Mouse (Mus musculus) embryonic fibroblast, embryonic 13.5 days (primary cell): Measurements from ENCODE around the gene Ngef. TPM values are rescaled to one million over a fixed set of nuclear protein-coding genes. Genes with fewer than 3 reads are reported as not detected.
"Not testable (repeated sequence)": the region's sequence is repeated elsewhere in the genome, so short reads cannot be mapped to it uniquely, and the experiment has no call there.

Experiments
- H3K27ac ChIP-seq: 2 replicates; pipeline ENCODE4 v1.5.1; 2012; ENCODE audit warnings: low read length, control low read depth, inconsistent platforms; ENCODE audit not compliant: insufficient read depth
- H3K4me1 ChIP-seq: 2 replicates; pipeline ENCODE4 v1.6.1; 2011; ENCODE audit warnings: low read length; ENCODE audit not compliant: control insufficient read depth, insufficient read depth
- H3K4me3 ChIP-seq: 2 replicates; pipeline ENCODE4 v1.5.1; 2011; ENCODE audit warnings: mild to moderate bottlenecking, control low read depth, low read length; ENCODE audit not compliant: insufficient read depth
- CTCF ChIP-seq: IDR thresholded peaks from 2 replicates; pipeline ENCODE4 v1.5.1; 2011; ENCODE audit warnings: mild to moderate bottlenecking, control low read depth, low read length, moderate library complexity, borderline replicate concordance; ENCODE audit not compliant: insufficient read depth
- POLR2A ChIP-seq: IDR thresholded peaks from 2 replicates; pipeline ENCODE4 v1.6.1; 2011; ENCODE audit warnings: low read depth, mild to moderate bottlenecking, control low read depth, low read length, moderate library complexity
- polyA plus RNA-seq: library from polyadenylated mRNA; stranded (reverse); fragments of >200 nt; gene quantifications from 2 replicates; pipeline ENCODE4 v1.2.4, GENCODE M21; 2011; ENCODE audit warnings: low read depth; ENCODE audit not compliant: missing spikeins, insufficient read length

Ngef gene
- polyA plus RNA-seq, 1 experiment, result 0.68 TPM

DNA sequence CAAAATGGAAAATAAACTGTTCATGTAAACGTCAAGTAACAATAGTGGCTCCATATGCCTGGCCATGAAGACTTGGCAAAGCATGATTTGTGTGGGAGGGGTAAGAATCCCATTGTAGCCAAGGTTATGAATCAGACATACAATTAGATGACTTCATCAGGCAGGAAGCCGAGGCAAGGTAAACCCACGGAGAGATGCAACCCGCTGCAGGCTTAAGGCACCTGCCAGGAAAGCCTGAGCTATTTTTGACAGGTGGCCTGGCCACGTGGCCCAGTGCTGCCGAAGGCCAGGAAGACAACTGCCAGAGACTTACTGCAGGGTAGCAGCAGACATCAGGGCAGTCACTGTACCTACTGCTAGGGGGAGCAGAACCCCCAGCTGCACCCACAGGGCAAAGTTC lies 87.3 kb downstream of the Ngef start:
- TF ChIP-seq POLR2A, result no peak
- TF ChIP-seq CTCF, result no peak
- no peak overlapping the region for H3K4me3 ChIP-seq
- H3K27ac ChIP-seq, result no peak overlapping the region
- H3K4me1 ChIP-seq, result peaks cover 14% of the 10 kb centered on the region

DNA sequence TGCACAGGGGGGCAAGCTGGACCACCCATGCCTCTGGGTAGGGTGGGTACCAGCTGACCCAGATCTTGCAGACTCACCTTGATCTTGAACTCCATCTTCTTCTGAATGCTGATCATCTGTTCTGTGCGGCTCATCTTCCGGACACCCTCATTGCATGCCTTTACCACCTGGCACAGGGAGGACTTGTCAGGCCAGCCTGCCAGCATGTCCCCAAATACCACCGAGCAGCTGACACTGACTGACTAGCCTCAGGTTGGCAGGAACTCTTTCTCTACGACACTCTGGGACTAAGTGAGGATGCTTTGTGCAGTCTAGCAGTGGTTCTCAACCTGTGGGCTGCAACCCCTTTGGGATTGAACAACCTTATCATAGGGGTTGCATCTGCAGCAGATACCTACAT lies 91.1 kb downstream of the Ngef start:
- Histone ChIP-seq H3K4me1 (peaks cover 14% of the 10 kb centered on the region), H3K4me3 (no peak overlapping the region), H3K27ac (no peak overlapping the region)
- no peak for TF ChIP-seq CTCF
- no peak for TF ChIP-seq POLR2A

DNA sequence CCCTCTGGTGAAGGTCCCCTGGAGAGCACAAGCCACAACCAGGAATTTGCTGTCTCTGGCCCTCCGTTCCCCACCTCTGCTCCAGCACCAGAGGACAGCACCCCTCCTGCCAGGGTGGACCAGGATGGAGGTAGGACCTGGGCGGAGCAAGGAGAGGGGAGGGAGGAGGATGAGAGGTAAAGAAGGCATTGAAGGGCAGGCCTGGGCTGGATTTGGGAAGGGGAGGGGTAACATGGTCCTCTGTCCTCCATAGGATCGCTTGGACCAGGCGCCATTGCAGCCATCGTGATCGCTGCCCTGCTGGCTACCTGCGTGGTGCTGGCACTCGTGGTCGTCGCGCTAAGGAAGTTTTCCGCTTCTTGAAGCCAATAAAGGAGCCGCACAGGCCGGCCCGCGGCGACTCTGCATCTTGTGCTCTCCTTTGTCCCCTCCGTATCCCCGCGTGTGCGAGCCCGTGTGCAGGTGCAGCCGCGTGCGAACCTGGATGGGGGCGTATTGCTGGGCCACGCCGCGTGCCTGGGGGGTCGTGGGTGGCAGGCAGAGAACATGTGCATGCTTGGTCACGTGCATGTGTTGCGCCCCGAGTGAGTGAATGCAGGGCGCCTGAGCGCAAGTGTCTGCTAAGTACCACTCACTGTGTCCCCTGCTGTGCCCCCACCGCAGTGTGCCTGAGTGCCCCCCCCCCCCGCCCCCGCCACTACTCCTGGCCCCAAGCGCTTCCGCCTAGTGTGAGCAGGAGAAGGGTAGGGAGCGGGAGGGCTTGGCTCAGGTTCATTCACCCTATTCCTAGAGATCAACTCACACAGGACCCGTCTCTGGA lies 98.4 kb downstream of the Ngef start:
- H3K27ac ChIP-seq, result no peak overlapping the region
- TF ChIP-seq CTCF, result no peak
- TF ChIP-seq POLR2A, result no peak
- no peaks in the 10 kb centered on the region for H3K4me1 ChIP-seq
- no peak overlapping the region for H3K4me3 ChIP-seq

DNA sequence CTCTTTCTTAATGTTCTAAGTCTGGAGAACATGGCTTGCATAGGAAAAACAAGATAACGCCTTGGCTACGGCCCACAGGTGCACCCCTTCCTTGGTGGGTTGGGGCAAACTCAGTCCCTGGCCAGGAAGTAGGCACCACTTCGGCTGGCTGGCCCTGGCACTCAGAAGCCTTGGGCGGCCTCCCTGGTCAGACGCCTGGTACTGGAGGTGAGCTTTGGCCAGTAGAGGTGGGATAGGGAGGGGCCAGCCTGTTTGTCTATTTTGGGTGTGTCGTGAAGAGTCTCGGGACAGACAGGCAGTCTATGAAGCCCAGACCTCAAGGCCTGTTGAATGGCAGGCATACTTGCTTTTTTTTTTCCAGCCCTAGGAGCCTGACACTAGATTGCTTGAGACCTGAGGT lies 101.1 kb downstream of the Ngef start:
- Histone ChIP-seq H3K4me1 (no peaks in the 10 kb centered on the region), H3K27ac (no peak overlapping the region)
- TF ChIP-seq POLR2A (no peak), CTCF (no peak)

DNA sequence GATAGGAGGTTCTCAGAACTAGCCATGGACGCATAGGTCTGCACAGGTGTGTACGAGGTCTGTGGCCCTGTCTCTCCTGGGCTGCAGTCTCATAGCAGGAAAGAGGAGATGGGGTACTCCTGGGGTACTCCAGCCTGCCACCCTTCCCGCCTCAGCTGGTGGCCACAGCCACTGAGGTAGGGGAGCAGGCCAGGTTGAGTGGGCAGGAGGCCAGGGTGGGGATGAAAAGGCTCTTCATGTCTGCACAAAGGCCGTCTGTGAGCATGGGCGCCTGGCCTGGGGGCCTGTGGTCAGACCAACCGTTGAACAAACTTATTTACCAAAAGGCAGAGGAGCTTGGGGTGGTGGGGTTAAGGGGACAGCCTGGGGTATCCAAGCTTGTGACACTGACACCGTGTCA lies 101.8 kb downstream of the Ngef start:
- TF ChIP-seq POLR2A (no peak), CTCF (no peak)
- no peak overlapping the region for H3K27ac ChIP-seq
- no peaks in the 10 kb centered on the region for H3K4me1 ChIP-seq
- no peak overlapping the region for H3K4me3 ChIP-seq

More for the DNA sequence above, 101.1 kb downstream of the Ngef start:
- no peak overlapping the region for H3K4me3 ChIP-seq

DNA sequence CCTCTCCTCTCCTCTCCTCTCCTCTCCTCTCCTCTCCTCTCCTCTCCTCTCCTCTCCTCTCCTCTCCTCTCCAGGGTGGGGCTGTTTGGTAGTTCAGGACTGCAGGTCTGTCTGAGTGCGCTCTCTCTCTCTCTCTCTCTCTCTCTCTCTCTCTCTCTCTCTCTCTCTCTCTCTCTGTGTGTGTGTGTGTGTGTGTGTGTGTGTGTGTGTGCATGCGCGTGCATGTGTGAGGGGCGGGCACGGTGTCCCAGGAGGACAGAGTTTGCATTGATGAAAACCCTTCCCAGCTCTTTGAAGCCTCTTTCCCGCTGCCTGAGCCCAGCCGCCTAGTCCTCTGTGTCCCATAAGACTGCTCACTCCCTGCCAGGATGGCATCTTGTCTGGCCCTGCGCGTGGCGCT lies 103.7 kb downstream of the Ngef start, which contains the start of gene Snorc:
TSS of gene Snorc (plus strand) at position 301 of the 400 bp plus-strand sequence.
- not testable (repeated sequence) for H3K4me1 ChIP-seq, H3K4me3 ChIP-seq, H3K27ac ChIP-seq

DNA sequence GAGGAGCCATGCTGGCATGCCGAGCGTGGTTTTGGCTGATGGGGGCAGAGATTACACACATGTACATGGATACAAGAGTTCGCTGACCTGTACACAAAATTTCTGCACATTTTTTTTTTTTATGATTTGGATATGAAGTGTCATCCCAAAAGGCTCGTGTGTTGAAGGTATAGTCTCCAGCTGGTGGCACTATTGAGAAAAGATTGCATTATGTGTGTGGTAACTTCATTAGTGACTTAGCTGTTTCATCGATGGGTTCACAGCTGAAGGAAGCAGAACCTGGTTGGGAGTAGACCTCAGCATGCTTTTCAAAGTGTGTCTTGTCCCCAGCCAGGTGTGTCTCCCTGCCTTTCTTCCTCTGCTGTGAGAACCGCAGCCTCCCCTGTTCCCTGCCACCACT lies 105.3 kb downstream of the Ngef start:
- no peaks in the 10 kb centered on the region for H3K4me1 ChIP-seq
- TF ChIP-seq POLR2A (no peak), CTCF (no peak)

DNA sequence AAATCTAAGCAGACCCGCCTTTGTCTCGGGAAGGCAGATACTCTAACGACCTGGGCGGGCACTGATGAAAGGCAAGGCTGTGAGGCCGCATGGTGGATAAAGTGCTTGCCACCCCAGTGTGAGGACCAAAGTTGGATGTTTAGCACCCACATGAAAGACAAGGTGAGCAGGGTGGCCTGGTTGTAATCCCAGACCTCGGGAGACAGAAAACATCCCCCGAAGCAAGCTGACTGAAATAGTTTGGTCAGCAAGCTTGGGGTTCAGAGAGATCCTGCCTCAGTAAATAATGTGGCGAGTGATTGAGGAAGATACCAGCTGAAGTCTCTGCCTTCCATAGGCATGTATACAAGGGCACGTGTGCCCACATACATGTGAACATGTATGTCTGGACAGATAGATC lies 106.2 kb downstream of the Ngef start:
- no peak overlapping the region for H3K27ac ChIP-seq
- TF ChIP-seq POLR2A (no peak), CTCF (no peak)
- H3K4me3 ChIP-seq, result no peak overlapping the region
- no peaks in the 10 kb centered on the region for H3K4me1 ChIP-seq

More for the DNA sequence above, 105.3 kb downstream of the Ngef start:
- no peak overlapping the region for H3K4me3 ChIP-seq
- H3K27ac ChIP-seq, result no peak overlapping the region

DNA sequence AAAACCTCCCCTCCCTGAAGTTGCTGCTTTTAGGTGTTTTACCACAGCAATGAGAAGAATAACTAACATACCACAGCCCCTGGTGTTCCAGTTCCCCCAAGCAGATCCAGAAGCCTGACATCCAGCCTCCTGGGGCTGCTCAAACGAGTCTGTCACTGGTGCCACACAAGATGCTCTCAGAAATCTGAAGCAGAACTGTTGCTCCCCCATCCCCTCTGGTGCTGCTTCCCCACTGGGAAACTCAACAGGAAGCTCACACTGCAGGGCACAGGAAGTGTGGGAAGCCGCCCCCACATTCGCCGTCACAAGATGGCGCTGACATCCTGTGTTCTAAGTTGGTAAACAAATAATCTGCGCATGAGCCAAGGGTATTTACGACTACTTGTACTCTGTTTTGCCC lies 113.8 kb downstream of the Ngef start:
- H3K4me3 ChIP-seq, H3K27ac ChIP-seq: not testable (repeated sequence)

DNA sequence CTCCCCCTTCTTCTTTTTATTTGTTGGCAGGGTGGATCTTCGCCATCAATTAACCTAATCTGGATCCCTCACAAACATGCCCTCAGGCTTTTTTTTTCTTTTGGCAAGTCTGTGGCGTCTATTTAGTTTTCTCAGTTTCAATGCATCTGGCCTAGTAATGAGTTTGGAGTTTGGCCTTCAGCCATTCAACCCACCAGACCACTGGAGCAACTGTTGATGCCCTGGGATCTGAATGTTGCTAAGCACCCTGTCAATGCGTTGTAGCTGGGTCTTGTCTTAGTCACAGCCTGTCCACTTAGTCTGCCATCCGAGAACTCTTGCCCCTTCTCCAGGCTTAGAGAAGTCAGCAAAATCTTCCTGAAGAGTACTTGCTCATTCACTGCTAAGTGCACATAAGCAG lies 115.6 kb downstream of the Ngef start:
- TF ChIP-seq CTCF (no peak), POLR2A (no peak)
- no peak overlapping the region for H3K27ac ChIP-seq
- H3K4me1 ChIP-seq, result peaks cover 2% of the 10 kb centered on the region; the same call in 1 of the 2 replicates
- H3K4me3 ChIP-seq, result no peak overlapping the region

More for the DNA sequence above, 113.8 kb downstream of the Ngef start:
- H3K4me1 ChIP-seq, result not testable (repeated sequence)
